Mouse (Mus musculus) embryo, embryonic 10 days (tissue): Measurements from ENCODE around the gene Ppid.
"Not testable (repeated sequence)": the region's sequence is repeated elsewhere in the genome, so short reads cannot be mapped to it uniquely, and the experiment has no call there.

Experiments
- DNase-seq: peaks from one replicate; pipeline ENCODE4 v3.0.0-alpha.2; 2015; ENCODE audit warnings: low spot score

The Ppid gene

GRCm38 (mm10) chr3:79572399-79572798, 18.7 kb upstream of the Ppid start:
- no peak for DNase-seq

GRCm38 (mm10) chr3:79573376-79573775, 17.8 kb upstream of the Ppid start:
- not testable (repeated sequence) for DNase-seq

- DNase-seq: no peak
Measured at GRCm38 (mm10) chr3:79574336-79574735, 16.8 kb upstream of the Ppid start.

GRCm38 (mm10) chr3:79575576-79576467, 15.3 kb upstream of the Ppid start:
- no peak for DNase-seq

GRCm38 (mm10) chr3:79576468-79576816, 14.7 kb upstream of the Ppid start:
- no peak for DNase-seq

GRCm38 (mm10) chr3:79576865-79577264, 14.3 kb upstream of the Ppid start:
- no peak for DNase-seq

- no peak for DNase-seq
Measured at GRCm38 (mm10) chr3:79577606-79578005, 13.5 kb upstream of the Ppid start.

- DNase-seq: no peak
Measured at GRCm38 (mm10) chr3:79578164-79578563, 13.0 kb upstream of the Ppid start.

GRCm38 (mm10) chr3:79579891-79580575, 11.1 kb upstream of the Ppid start:
- DNase-seq: no peak

GRCm38 (mm10) chr3:79586804-79587203, 4.3 kb upstream of the Ppid start:
- DNase-seq: peak; percentile 93

- no peak for DNase-seq
Measured at GRCm38 (mm10) chr3:79589671-79590070, 1.5 kb upstream of the Ppid start.

- DNase-seq: no peak
Measured at GRCm38 (mm10) chr3:79591793-79592471, 790 bp downstream of the Ppid start.

GRCm38 (mm10) chr3:79595468-79595867, 4.3 kb downstream of the Ppid start:
- no peak for DNase-seq

GRCm38 (mm10) chr3:79609886-79610285, 18.7 kb downstream of the Ppid start:
- no peak for DNase-seq

- peak; percentile 11 for DNase-seq
Measured at GRCm38 (mm10) chr3:79627484-79628181, 36.5 kb downstream of the Ppid start.

- DNase-seq: peak; percentile 20
Measured at GRCm38 (mm10) chr3:79628182-79628560, 37.0 kb downstream of the Ppid start.

- DNase-seq: peak; percentile 100
Measured at GRCm38 (mm10) chr3:79628561-79629415, 37.6 kb downstream of the Ppid start, which contains the start of gene 4930579G24Rik. TSS of gene 4930579G24Rik (plus strand) at chr3:79629079.

GRCm38 (mm10) chr3:79629416-79629730, 38.2 kb downstream of the Ppid start, which contains the start of gene Etfdh:
TSS of gene Etfdh (minus strand) at chr3:79629500.
- DNase-seq: peak; percentile 79

- DNase-seq: no peak
Measured at GRCm38 (mm10) chr3:79652129-79652528, 61.0 kb downstream of the Ppid start.
